Mouse (Mus musculus) kidney, embryonic 16.5 days (tissue): Measurements from ENCODE around the gene Olfr709-ps1. TPM values are rescaled to one million over a fixed set of nuclear protein-coding genes. Genes with fewer than 3 reads are reported as not detected.
"Not testable (repeated sequence)": the region's sequence is repeated elsewhere in the genome, so short reads cannot be mapped to it uniquely, and the experiment has no call there.

ENCODE experiments used
- ATAC-seq: fragments of 200-750 bp; cut with Nextera tagmentation; 2 replicates; pipeline ENCODE4 v1.8.0; 2017; ENCODE audit warnings: moderate TSS enrichment; ENCODE audit not compliant: low FRiP score, low TSS enrichment
- H3K27ac ChIP-seq: fragments of 300-500 bp; sonication (generic); 2 replicates; pipeline ENCODE4 v1.5.1; 2014; ENCODE audit warnings: low read length
- H3K27me3 ChIP-seq: fragments of 300-500 bp; sonication (generic); 2 replicates; pipeline ENCODE4 v1.6.1; 2014; ENCODE audit warnings: low read length, control low read depth, mixed read lengths; ENCODE audit not compliant: insufficient read depth
- H3K36me3 ChIP-seq: fragments of 300-500 bp; sonication (generic); 2 replicates; pipeline ENCODE4 v1.6.1; 2014; ENCODE audit warnings: low read length, control low read depth, mixed read lengths; ENCODE audit not compliant: insufficient read depth
- H3K4me1 ChIP-seq: fragments of 300-500 bp; sonication (generic); 2 replicates; pipeline ENCODE4 v1.6.1; 2014; ENCODE audit warnings: low read length, control low read depth, mixed read lengths; ENCODE audit not compliant: insufficient read depth
- H3K4me2 ChIP-seq: fragments of 300-500 bp; sonication (generic); replicated peaks from 2 replicates; pipeline ENCODE4 v1.6.1; 2014; ENCODE audit warnings: low read depth, low read length
- H3K4me3 ChIP-seq: fragments of 300-500 bp; sonication (generic); 2 replicates; pipeline ENCODE4 v1.5.1; 2014; ENCODE audit warnings: mild to moderate bottlenecking, low read length
- H3K9ac ChIP-seq: fragments of 300-500 bp; sonication (generic); replicated peaks from 2 replicates; pipeline ENCODE4 v1.6.1; 2014; ENCODE audit warnings: low read length
- H3K9me3 ChIP-seq: fragments of 300-500 bp; sonication (generic); 2 replicates; pipeline ENCODE4 v1.6.1; 2016; ENCODE audit warnings: low read length, control low read depth
- WGBS: fragments of 180-500 bp; shearing (Covaris S2); extraction: QIAGEN DNeasy Blood & Tissue Kit; methylation state at CpG from one replicate; pipeline ENCODE4 v1.1.7; 2014; 5-methylcytosine and 5-hydroxymethylcytosine counted together
- polyA plus RNA-seq: library from polyadenylated mRNA; unstranded; fragments of >200 nt; fragmentation: Nextera tagmentation; extraction: Ambion mirVana; gene quantifications from 2 replicates; pipeline ENCODE4 v1.2.1, GENCODE M21; 2015

Olfr709-ps1 gene
- polyA plus RNA-seq = not detected in 2 replicates

DNA sequence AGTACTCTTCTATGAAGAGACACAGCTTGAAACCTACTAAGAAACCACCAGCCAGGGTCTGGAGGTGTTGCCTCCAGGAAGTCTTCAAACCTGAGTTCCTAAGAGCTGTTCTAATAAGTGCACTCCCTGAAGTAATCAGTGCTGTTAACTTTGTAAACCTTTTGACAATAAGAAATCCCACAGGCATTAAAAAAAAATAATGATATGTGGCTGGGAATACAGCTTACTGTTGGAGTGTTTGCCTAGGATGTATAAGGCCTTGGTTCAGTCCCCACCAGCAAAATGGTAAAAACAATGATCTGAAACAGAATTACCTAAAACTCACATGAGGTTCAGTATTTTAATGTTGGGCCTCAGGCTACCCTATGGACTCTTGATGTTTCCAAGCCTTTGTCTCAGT lies at the start of gene Olfr709-ps1:
Gene Olfr709-ps1 (minus strand): TSS at position 101 of the 400 bp plus-strand sequence.
- no peak within 1 kb of the TSS for H3K27ac ChIP-seq
- H3K4me1 ChIP-seq = no peaks in the 10 kb centered on the region
- ATAC-seq = no peak
- H3K4me3 ChIP-seq = no peak within 1 kb of the TSS
- no peak within 1 kb of the TSS for H3K9ac ChIP-seq
- no peaks in the 10 kb centered on the region for H3K9me3 ChIP-seq
- no peaks in the 10 kb centered on the region for H3K36me3 ChIP-seq
- no peaks in the 10 kb centered on the region for H3K27me3 ChIP-seq
- no peak within 1 kb of the TSS for H3K4me2 ChIP-seq

DNA sequence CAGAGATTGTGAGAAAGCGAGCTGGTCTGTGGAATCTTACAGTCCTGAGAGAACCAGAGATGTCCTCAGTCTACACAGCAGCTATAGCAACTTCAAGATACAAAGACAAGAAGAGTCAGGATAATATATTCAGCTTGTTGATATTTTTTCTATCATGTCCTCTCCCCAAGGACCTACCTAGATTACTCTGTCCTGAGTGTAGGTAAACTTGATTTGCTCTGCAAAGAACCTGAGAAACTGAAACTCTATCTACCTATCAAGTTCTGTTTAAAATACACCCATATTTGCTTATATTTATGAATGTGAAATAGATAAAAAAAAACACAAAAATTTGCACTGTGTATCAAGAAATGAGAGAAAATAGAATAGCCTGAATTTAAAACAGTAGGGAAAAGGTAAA lies 43.3 kb upstream of the Olfr709-ps1 start, which contains the start of gene Olfr711:
Gene Olfr711 (minus strand): TSS at position 101 of the 400 bp plus-strand sequence.
- H3K27ac ChIP-seq = no peak within 1 kb of the TSS
- H3K4me3 ChIP-seq = no peak within 1 kb of the TSS
- no peak for ATAC-seq
- H3K27me3 ChIP-seq = no peaks in the 10 kb centered on the region
- H3K9me3 ChIP-seq = no peaks in the 10 kb centered on the region
- H3K9ac ChIP-seq = no peak within 1 kb of the TSS
- H3K4me2 ChIP-seq = no peak within 1 kb of the TSS
- WGBS = 59% methylated on average over 1 of the region's 1 CpGs
- H3K36me3 ChIP-seq = no peaks in the 10 kb centered on the region
- no peaks in the 10 kb centered on the region for H3K4me1 ChIP-seq

DNA sequence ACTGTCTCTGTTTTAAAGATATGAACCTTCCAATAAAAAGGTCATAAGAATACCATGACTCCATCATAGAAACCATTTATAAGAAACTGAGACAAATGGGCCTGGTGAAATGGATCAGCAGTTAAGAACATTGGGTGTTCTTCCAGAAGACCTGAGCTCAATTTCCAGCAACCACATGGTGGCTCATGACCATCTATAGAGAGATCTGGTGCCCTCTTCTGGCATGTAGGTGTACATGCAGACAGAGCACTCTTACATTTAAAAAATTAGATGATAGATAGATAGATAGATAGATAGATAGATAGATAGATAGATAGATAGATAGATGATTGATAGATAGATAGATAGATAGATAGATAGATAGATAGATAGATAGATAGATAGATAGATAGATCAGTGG lies 35.5 kb upstream of the Olfr709-ps1 start:
- not testable (repeated sequence) for H3K36me3 ChIP-seq, H3K4me2 ChIP-seq, ATAC-seq, H3K9ac ChIP-seq, H3K27me3 ChIP-seq, H3K27ac ChIP-seq, H3K4me3 ChIP-seq, H3K9me3 ChIP-seq, H3K4me1 ChIP-seq

DNA sequence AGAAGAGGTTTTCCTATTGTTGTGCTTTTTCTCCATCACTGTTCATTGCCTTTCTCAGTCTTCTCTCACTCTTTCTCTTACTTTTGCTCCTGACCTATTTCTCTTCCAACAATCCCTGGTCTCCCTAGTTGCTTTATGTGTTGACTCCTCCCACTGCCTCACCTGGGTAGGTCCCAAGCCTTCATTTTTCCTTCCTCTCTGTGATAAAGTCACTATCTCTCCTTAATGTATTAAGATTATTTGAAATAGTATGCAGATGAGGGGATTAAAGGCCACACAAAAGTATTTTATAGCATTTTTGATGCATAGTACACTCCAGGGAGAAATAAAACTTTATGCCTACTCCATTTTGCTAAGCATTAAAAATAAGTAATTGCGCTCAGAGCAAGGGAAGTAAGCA lies 31.8 kb upstream of the Olfr709-ps1 start, which contains the start of gene Olfr6:
Gene Olfr6 (minus strand): TSS at position 101 of the 400 bp plus-strand sequence.
- H3K4me2 ChIP-seq = no peak within 1 kb of the TSS
- no peak within 1 kb of the TSS for H3K27ac ChIP-seq
- 76% methylated on average over 1 of the region's 1 CpGs for WGBS
- H3K9me3 ChIP-seq = no peaks in the 10 kb centered on the region
- ATAC-seq = no peak
- no peaks in the 10 kb centered on the region for H3K4me1 ChIP-seq
- no peak within 1 kb of the TSS for H3K4me3 ChIP-seq
- H3K27me3 ChIP-seq = no peaks in the 10 kb centered on the region
- H3K36me3 ChIP-seq = no peaks in the 10 kb centered on the region
- H3K9ac ChIP-seq = no peak within 1 kb of the TSS

DNA sequence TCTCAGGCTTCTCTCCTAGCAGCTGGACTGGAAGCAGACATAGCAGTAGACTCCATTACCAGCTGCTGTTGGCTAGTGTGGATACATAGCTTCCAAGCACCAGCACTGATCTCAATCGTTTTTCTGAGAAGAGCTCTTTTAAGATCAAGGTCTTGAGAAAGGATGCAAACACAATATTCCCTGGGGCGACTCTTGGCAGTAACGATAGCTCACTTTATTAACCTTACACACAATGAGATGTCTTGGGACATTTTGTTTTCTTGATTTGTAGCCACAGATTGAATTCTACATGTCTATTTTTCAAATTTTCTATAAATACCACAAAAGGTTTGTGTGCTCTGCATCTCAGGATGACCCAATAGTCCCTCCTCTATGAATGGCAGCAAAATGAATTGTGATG lies 16.2 kb upstream of the Olfr709-ps1 start, which contains the start of gene Olfr710:
Gene Olfr710 (minus strand): TSS at position 101 of the 400 bp plus-strand sequence.
- 71% methylated on average over 3 of the region's 3 CpGs for WGBS
- no peaks in the 10 kb centered on the region for H3K9me3 ChIP-seq
- H3K4me3 ChIP-seq = no peak within 1 kb of the TSS
- H3K4me2 ChIP-seq = no peak within 1 kb of the TSS
- H3K27me3 ChIP-seq = no peaks in the 10 kb centered on the region
- H3K27ac ChIP-seq = no peak within 1 kb of the TSS
- H3K36me3 ChIP-seq = no peaks in the 10 kb centered on the region
- H3K4me1 ChIP-seq = no peaks in the 10 kb centered on the region
- no peak within 1 kb of the TSS for H3K9ac ChIP-seq
- ATAC-seq = no peak

DNA sequence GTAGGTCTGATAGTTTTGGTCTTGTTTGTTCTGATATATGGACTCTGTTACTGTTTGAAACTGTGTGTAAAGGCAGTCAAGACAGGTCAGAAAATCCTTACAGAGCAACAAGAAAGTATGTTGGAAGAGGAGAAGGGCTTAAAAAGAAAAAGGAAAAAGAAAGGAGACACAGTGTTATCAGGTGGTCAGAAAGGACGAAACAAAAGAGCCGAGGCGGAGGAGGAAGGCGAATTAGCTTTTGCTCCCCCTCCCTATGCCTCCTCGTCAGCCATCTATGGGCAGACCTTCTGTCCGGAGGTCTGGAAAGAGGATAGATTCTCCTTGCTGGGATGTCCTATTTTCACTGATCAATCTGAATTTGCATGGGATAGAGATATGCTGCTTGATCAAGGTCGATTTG lies 11.1 kb downstream of the Olfr709-ps1 start:
- H3K27ac ChIP-seq, ATAC-seq, H3K4me3 ChIP-seq, H3K4me1 ChIP-seq, H3K9ac ChIP-seq, H3K36me3 ChIP-seq, H3K27me3 ChIP-seq, H3K4me2 ChIP-seq, H3K9me3 ChIP-seq: not testable (repeated sequence)
- 74% methylated on average over 2 of the region's 7 CpGs for WGBS

DNA sequence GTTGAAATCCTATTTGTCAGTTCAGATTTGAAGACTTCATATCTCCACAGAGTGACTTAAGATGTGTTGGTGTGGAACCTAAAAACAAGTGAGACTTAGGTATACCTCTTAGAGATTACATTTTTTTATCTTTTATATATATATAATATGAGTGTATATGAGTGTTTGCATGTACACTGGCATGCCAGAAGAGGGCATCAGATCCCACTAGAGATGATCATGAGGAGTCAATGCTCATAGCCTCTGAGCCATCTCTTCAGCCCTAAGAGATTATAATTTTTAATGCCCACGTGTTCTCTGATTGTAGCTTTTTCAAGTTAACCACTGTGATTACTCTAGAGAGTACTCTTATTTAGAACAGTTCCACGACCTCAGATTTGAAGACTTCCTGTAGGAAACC lies 24.3 kb downstream of the Olfr709-ps1 start, which contains the start of gene Olfr1532-ps1:
Gene Olfr1532-ps1 (plus strand): TSS at position 326 of the 400 bp plus-strand sequence.
- no peaks in the 10 kb centered on the region for H3K9me3 ChIP-seq
- H3K4me3 ChIP-seq = no peak within 1 kb of the TSS
- H3K27me3 ChIP-seq = no peaks in the 10 kb centered on the region
- no peak for ATAC-seq
- H3K4me2 ChIP-seq = no peak within 1 kb of the TSS
- no peaks in the 10 kb centered on the region for H3K36me3 ChIP-seq
- H3K9ac ChIP-seq = no peak within 1 kb of the TSS
- no peak within 1 kb of the TSS for H3K27ac ChIP-seq
- whole genome bisulfite sequencing = 73% methylated on average over 2 of the region's 2 CpGs
- no peaks in the 10 kb centered on the region for H3K4me1 ChIP-seq

DNA sequence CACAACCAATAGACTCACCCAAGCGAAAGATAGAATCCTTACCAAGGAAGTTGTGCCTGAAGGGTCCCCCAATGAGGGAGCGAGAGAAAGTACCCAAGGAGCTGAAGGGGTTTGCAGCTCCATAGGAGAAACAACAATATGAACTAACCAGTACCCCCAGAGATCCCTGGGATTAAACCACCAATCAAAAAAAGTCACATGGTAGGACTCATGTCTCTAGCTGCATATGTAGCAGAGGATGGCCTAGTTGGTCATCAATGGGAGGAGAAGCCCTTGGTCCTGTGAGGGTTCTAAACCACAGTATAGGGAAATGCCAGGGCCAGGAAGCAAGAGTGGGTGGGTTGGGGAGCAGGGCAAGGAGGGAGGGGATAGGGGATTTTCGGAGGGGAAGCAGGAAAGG lies 30.9 kb downstream of the Olfr709-ps1 start, which contains the start of gene Olfr707:
Gene Olfr707 (minus strand): TSS at position 101 of the 400 bp plus-strand sequence.
- not testable (repeated sequence) for H3K4me3 ChIP-seq, H3K9ac ChIP-seq, H3K4me2 ChIP-seq, H3K27me3 ChIP-seq, H3K4me1 ChIP-seq, ATAC-seq, H3K9me3 ChIP-seq, H3K36me3 ChIP-seq, H3K27ac ChIP-seq
- 76% methylated on average over 3 of the region's 3 CpGs for WGBS

DNA sequence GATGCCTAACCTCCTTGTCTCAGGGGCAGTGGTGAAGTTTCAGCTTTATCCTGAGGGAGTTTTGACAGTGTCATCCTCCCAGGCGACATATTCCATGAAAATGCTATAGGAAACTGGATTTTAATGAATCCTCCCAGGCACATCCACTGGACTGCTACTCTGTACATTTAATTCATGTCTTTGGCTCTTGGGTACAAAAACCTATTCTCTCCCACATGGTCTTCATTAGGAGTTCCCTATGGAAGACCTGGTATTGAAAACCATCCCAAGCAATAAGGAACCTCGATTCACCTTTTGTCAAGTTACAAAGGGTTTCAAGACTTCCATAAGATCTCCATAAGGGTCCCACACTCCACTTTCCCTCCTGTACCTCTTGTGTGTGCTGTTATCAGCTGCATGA lies 44.0 kb downstream of the Olfr709-ps1 start, which contains the start of gene Olfr706:
Gene Olfr706 (minus strand): TSS at position 101 of the 400 bp plus-strand sequence.
- H3K4me1 ChIP-seq = no peaks in the 10 kb centered on the region

DNA sequence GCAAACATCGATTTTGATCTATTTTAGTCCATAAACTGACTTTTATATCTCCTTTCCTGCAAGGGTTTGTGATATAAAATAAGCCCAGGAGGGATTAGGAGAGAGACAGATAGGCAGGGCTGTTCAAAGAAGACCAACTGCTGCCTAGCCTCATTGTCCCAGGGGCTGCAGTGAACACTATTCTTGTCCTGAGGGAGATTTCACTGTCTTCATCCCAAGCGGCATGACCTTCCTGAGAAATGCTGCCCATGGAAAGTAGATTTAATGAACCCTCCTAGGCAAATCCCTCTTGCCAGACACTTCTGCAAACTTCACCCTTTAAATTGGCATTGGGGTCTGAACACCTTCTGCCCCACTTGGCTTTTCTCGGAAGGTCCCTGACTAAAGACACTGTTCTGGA lies 55.2 kb downstream of the Olfr709-ps1 start, which contains the start of gene Olfr705:
Gene Olfr705 (minus strand): TSS at position 101 of the 400 bp plus-strand sequence.
- WGBS = 83% methylated on average over 3 of the region's 3 CpGs
- no peaks in the 10 kb centered on the region for H3K36me3 ChIP-seq
- H3K9ac ChIP-seq = no peak within 1 kb of the TSS
- no peak for ATAC-seq
- H3K27me3 ChIP-seq = no peaks in the 10 kb centered on the region
- no peaks in the 10 kb centered on the region for H3K9me3 ChIP-seq
- H3K4me1 ChIP-seq = no peaks in the 10 kb centered on the region
- H3K27ac ChIP-seq = no peak within 1 kb of the TSS
- no peak within 1 kb of the TSS for H3K4me2 ChIP-seq
- H3K4me3 ChIP-seq = no peak within 1 kb of the TSS

More for the DNA sequence above, 44.0 kb downstream of the Olfr709-ps1 start, which contains the start of gene Olfr706:
- WGBS = 74% methylated on average over 2 of the region's 2 CpGs
- Histone ChIP-seq H3K27ac (no peak within 1 kb of the TSS), H3K9me3 (no peaks in the 10 kb centered on the region), H3K9ac (no peak within 1 kb of the TSS), H3K36me3 (no peaks in the 10 kb centered on the region), H3K27me3 (no peaks in the 10 kb centered on the region), H3K4me3 (no peak within 1 kb of the TSS), H3K4me2 (no peak within 1 kb of the TSS)
- ATAC-seq = no peak
